In genomic region chr12:75818453-75819434, GRCm38 (mm10) we compare ENCODE assay signal across 8 mouse cellular contexts. TPM values are rescaled to one million over a fixed set of nuclear protein-coding genes. Genes with fewer than 3 reads are reported as not detected.
DNase-seq lines count a peak whose midpoint lies in the region; ATAC-seq and TF ChIP-seq lines count a peak whose summit lies in the region.

No protein-coding gene starts in this region.

- H3K9ac ChIP-seq in forebrain, embryonic 12.5 days, result peak overlapping the region; percentile 92
- peak overlapping the region; percentile 89 for H3K9ac ChIP-seq in heart, postnatal 0 days (replicated peaks; ENCODE audit: low read depth, low read length)
- H3K9ac ChIP-seq in neural tube, embryonic 14.5 days (replicated peaks; ENCODE audit: low read depth, low read length), result peak overlapping the region; percentile 88

- no peaks in the 10 kb centered on the region for H3K9me3 ChIP-seq in E14TG2a.4 (ENCODE audit: low read length)
- H3K9me3 ChIP-seq in forebrain, embryonic 12.5 days, result no peaks in the 10 kb centered on the region
- no peaks in the 10 kb centered on the region for H3K9me3 ChIP-seq in heart, postnatal 0 days (replicated peaks; ENCODE audit: control insufficient read depth, low read length)
- no peaks in the 10 kb centered on the region for H3K9me3 ChIP-seq in neural tube, embryonic 14.5 days (ENCODE audit: control insufficient read depth, low read length)

- peak overlapping the region; percentile 48 for H3K27ac ChIP-seq in brown adipose tissue, adult 24 weeks (replicated peaks; ENCODE audit: low read depth, low read length)
- peak overlapping the region; percentile 89 for H3K27ac ChIP-seq in forebrain, embryonic 12.5 days
- H3K27ac ChIP-seq in heart, postnatal 0 days (ENCODE audit: low read depth), result peak overlapping the region; percentile 83
- peak overlapping the region; percentile 66 for H3K27ac ChIP-seq in neural tube, embryonic 14.5 days (ENCODE audit: low read depth, low read length)
- no peak overlapping the region for H3K27ac ChIP-seq in thymus, adult 2 months (ENCODE audit: control insufficient read depth, insufficient read depth, low read length)

- H3K4me1 ChIP-seq in E14TG2a.4 (replicated peaks; ENCODE audit: low read depth, low read length), result peaks cover 28% of the 10 kb centered on the region
- H3K4me1 ChIP-seq in brown adipose tissue, adult 24 weeks (ENCODE audit: control insufficient read depth, insufficient read depth, insufficient read length, low read length), result peaks cover 17% of the 10 kb centered on the region
- peaks cover 41% of the 10 kb centered on the region for H3K4me1 ChIP-seq in forebrain, embryonic 12.5 days
- peaks cover 24% of the 10 kb centered on the region; the same call in 1 of the 2 replicates for H3K4me1 ChIP-seq in heart, postnatal 0 days (ENCODE audit: control insufficient read depth, insufficient read depth)
- H3K4me1 ChIP-seq in neural tube, embryonic 14.5 days (ENCODE audit: control insufficient read depth, insufficient read depth, low read length), result peaks cover 6% of the 10 kb centered on the region; the same call in 1 of the 2 replicates
- peaks cover 7% of the 10 kb centered on the region for H3K4me1 ChIP-seq in thymus, adult 2 months (replicated peaks; ENCODE audit: control insufficient read depth, insufficient read depth, low read length)

- no peaks in the 10 kb centered on the region for H3K36me3 ChIP-seq in E14TG2a.4 (ENCODE audit: insufficient read depth, low read length)
- H3K36me3 ChIP-seq in forebrain, embryonic 12.5 days (replicated peaks), result no peaks in the 10 kb centered on the region
- no peaks in the 10 kb centered on the region for H3K36me3 ChIP-seq in heart, postnatal 0 days (replicated peaks; ENCODE audit: control insufficient read depth, insufficient read depth, low read length)
- H3K36me3 ChIP-seq in neural tube, embryonic 14.5 days (ENCODE audit: control insufficient read depth, insufficient read depth, low read length), result no peaks in the 10 kb centered on the region
- no peaks in the 10 kb centered on the region for H3K36me3 ChIP-seq in thymus, adult 2 months (ENCODE audit: control insufficient read depth, insufficient read depth, low read length)

- H3K27me3 ChIP-seq in E14TG2a.4 (ENCODE audit: insufficient read depth, low read length), result peaks cover 66% of the 10 kb centered on the region
- H3K27me3 ChIP-seq in forebrain, embryonic 12.5 days, result peaks cover 4% of the 10 kb centered on the region; the same call in 1 of the 2 replicates
- no peaks in the 10 kb centered on the region for H3K27me3 ChIP-seq in heart, postnatal 0 days (ENCODE audit: control insufficient read depth, insufficient read depth, low read length)
- H3K27me3 ChIP-seq in neural tube, embryonic 14.5 days (ENCODE audit: control insufficient read depth, insufficient read depth, low read length), result no peaks in the 10 kb centered on the region
- peaks cover 5% of the 10 kb centered on the region; the same call in 1 of the 2 replicates for H3K27me3 ChIP-seq in thymus, adult 2 months (ENCODE audit: control insufficient read depth, insufficient read depth, low read length)

- peak; percentile 76 for ATAC-seq in forebrain, embryonic 12.5 days (ENCODE audit: low FRiP score)
- peak; percentile 79 for ATAC-seq in heart, postnatal 0 days (ENCODE audit: insufficient read depth, low read depth)
- ATAC-seq in neural tube, embryonic 14.5 days (ENCODE audit: low read depth), result peak; percentile 84

- DNase-seq in heart, postnatal 0 days (ENCODE audit: low spot score), result peak; percentile 37
- DNase-seq in kidney, postnatal 14 days, result peak; percentile 89
- peak; percentile 84 to 86 for DNase-seq in lung, adult 18-20 months
- DNase-seq in thymus, adult 2 months, result peak; percentile 40

- 0 out of 2 replicates have a peak, but pooled peaks have one; percentile 10 for TF ChIP-seq POLR2A in thymus, adult 2 months (IDR thresholded peaks at IDR 0.05; ENCODE audit: control insufficient read depth, extremely low read depth, insufficient read depth, low read length, poor library complexity)

- WGBS in forebrain, embryonic 12.5 days, result under 1% methylated on average over 93 of the region's 93 CpGs
- WGBS in heart, postnatal 0 days, result under 1% methylated on average over 83 of the region's 93 CpGs
- WGBS in neural tube, embryonic 14.5 days, result 1% methylated on average over 81 of the region's 93 CpGs
- WGBS in thymus, adult 2 months, result 1% methylated on average over 89 of the region's 93 CpGs

- peak overlapping the region; percentile 93 for H3K4me3 ChIP-seq in E14TG2a.4 (replicated peaks; ENCODE audit: low read length)
- peak overlapping the region; percentile 74 for H3K4me3 ChIP-seq in brown adipose tissue, adult 24 weeks (ENCODE audit: insufficient read depth, low read depth, low read length)
- peak overlapping the region; percentile 82 for H3K4me3 ChIP-seq in forebrain, embryonic 12.5 days (replicated peaks)
- H3K4me3 ChIP-seq in heart, postnatal 0 days (ENCODE audit: low read depth, low read length), result peak overlapping the region; percentile 90
- H3K4me3 ChIP-seq in neural tube, embryonic 14.5 days (ENCODE audit: low read depth, low read length), result peak overlapping the region; percentile 93
- H3K4me3 ChIP-seq in thymus, adult 2 months (ENCODE audit: control insufficient read depth, insufficient read depth, low read length), result peak overlapping the region; percentile 67

- no peak for TF ChIP-seq CTCF in E14TG2a.4 (conservative IDR thresholded peaks at IDR 0.05; ENCODE audit: low read length)
- 0 out of 2 replicates have a peak, but pooled peaks have one; percentile 9 for TF ChIP-seq CTCF in heart, postnatal 0 days (IDR thresholded peaks at IDR 0.05; ENCODE audit: low read depth)
- no peak for TF ChIP-seq CTCF in thymus, adult 2 months (IDR thresholded peaks at IDR 0.05; ENCODE audit: borderline replicate concordance, control insufficient read depth, extremely low read depth, insufficient read depth, low read length, poor library complexity)

- peak overlapping the region; percentile 79 for H3K4me2 ChIP-seq in forebrain, embryonic 12.5 days
- peak overlapping the region; percentile 67 for H3K4me2 ChIP-seq in heart, postnatal 0 days (ENCODE audit: low read depth, low read length)
- peak overlapping the region; percentile 88 for H3K4me2 ChIP-seq in neural tube, embryonic 14.5 days (ENCODE audit: low read depth, low read length)

- no peak for TF ChIP-seq EP300 in heart, postnatal 0 days (IDR thresholded peaks at IDR 0.05; ENCODE audit: low read depth)

RNA-seq across cellular contexts. Expression of gene Syne2, which starts 0.8 kb away (rescaled TPM):
- 19.7 and 22.0 TPM in 2 replicates for polyA plus RNA-seq in brown adipose tissue, adult 24 weeks (2012; ENCODE audit: insufficient read depth, insufficient read length, missing spikeins)
- polyA plus RNA-seq in forebrain, embryonic 12.5 days (2016; fragmentation: Nextera tagmentation; extraction: Ambion mirVana), result 141 and 143 TPM in 2 replicates
- total RNA-seq in heart, postnatal 0 days (2014; rRNA removed; ENCODE audit: low replicate concordance), result 34.7 and 58.7 TPM in 2 replicates
- 22.7 and 22.9 TPM in 2 replicates for polyA plus RNA-seq in heart, postnatal 0 days (2015; fragmentation: Nextera tagmentation; extraction: Ambion mirVana)
- 45.9 and 50.8 TPM in 2 replicates for polyA plus RNA-seq in neural tube, embryonic 14.5 days (2014; fragmentation: Nextera tagmentation; extraction: Ambion mirVana)
- polyA plus RNA-seq in thymus, adult 2 months (2012; rRNA removed), result 14.4 and 15.5 TPM in 2 replicates

Comparison
In these comparisons a context has a peak if more than half of its experiments do, and no peak if none do; other contexts are left out.
1. DNase-seq: peak in every context shown above with its lines; median percentile 89 in kidney, postnatal 14 days; 85 in lung, adult 18-20 months; 40 in thymus, adult 2 months; 37 in heart, postnatal 0 days.